Mouse (Mus musculus): ENCODE measurements around the gene Xylb. TPM values are rescaled to one million over a fixed set of nuclear protein-coding genes. Genes with fewer than 3 reads are reported as not detected.

The Xylb gene
- 5.5 and 7.7 TPM in 2 replicates for polyA plus RNA-seq (2015; fragmentation: Nextera tagmentation; extraction: Ambion mirVana)

DNA sequence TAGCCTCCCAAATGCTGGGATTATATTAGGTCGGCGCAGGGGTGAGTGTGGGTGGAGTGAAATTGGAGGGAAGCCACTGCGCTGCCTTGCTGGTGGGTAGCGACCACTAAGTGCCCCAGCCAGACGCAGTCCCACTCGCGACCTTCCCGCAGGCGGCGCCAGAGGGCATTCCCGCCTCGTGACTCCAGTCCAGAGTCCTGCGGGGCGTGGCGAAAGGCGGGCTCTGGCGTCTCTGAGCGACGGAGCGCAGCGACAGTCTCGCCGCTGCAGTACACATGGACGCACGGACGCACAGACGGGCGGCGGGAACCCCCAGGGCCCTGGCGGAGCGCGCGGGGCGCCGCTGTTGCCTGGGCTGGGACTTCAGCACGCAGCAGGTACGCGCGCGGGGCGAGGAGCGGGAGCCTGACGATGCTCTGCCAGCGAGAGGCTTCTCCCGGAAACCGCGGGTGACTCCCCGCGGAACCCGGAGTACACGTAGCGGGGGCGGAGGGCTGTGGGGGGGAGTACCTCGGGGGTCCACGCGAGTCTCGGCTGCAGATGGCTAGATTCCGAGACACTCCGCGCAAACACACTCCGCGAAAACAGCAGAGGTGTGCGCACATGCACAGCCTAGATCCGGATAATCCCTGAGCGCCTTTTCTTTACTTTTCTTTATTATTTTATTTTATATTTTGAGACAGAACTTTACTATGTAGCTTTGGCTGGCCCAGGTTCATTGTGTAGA is at the start of gene Xylb:
Gene Xylb (plus strand): TSS at position 51 of the 727 bp plus-strand sequence.
- WGBS, result 2% methylated on average over 65 of the region's 65 CpGs
- H3K4me3 ChIP-seq (replicated peaks), result peak within 1 kb of the TSS; percentile 73
- H3K4me1 ChIP-seq, result peaks cover 7% of the 10 kb centered on the region; the same call in 1 of the 2 replicates
- ATAC-seq (ENCODE audit: insufficient number of reproducible peaks, low FRiP score, low TSS enrichment, low read depth), result peak; percentile 79
- peak within 1 kb of the TSS; percentile 92 for H3K4me2 ChIP-seq (replicated peaks)
- no peaks in the 10 kb centered on the region for H3K27me3 ChIP-seq
- no peak within 1 kb of the TSS; the same call in 1 of the 2 replicates for H3K27ac ChIP-seq (replicated peaks)
- H3K36me3 ChIP-seq, result no peaks in the 10 kb centered on the region
- no peaks in the 10 kb centered on the region for H3K9me3 ChIP-seq (replicated peaks)
- H3K9ac ChIP-seq, result peak within 1 kb of the TSS; percentile 62

DNA sequence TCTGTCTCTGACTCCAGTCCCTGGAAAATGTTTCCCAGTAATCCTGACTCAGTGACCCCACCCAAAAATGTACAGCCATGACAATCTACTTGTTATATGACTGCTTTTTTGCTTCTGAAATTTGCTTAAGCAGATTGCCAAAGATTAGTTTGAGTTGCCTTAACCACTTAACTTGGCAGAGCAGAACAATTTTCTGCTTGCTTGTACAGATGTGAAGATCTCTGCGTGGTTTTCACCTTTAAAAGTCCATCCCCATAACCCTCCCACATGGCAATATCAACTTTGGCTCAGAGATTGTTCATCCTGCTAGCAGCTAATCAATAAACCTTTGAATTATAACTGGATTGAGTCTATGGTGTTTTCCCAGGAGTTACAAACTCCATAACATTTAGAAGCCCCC is 48.1 kb upstream of the Xylb start:
- no peak for ATAC-seq (ENCODE audit: insufficient number of reproducible peaks, low FRiP score, low TSS enrichment, low read depth)
- no peak overlapping the region for H3K4me2 ChIP-seq (replicated peaks)

DNA sequence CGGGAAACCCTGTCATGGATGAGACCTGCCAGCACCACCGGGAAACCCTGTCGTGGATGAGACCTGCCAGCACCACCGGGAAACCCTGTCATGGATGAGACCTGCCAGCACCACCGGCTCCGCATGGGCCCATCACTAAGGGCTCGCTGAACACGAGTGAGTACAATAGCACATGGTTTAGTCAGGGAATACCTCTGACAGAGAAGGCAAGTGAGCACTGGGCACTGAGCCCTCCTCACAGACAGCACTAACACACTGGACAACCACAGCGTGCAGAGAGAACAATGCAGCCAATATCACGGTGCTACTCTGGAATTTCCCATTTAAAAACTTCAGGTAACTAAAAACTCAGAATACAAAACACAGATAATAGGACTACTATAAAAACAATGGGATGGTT is 44.1 kb upstream of the Xylb start:
- H3K27ac ChIP-seq (replicated peaks), result no peak overlapping the region
- no peak for ATAC-seq (ENCODE audit: insufficient number of reproducible peaks, low FRiP score, low TSS enrichment, low read depth)
- H3K36me3 ChIP-seq, result no peaks in the 10 kb centered on the region

More for the DNA sequence above, 48.1 kb upstream of the Xylb start:
- no peaks in the 10 kb centered on the region for H3K4me1 ChIP-seq
- no peaks in the 10 kb centered on the region for H3K27me3 ChIP-seq
- 93% methylated on average over 1 of the region's 1 CpGs for WGBS
- H3K9me3 ChIP-seq (replicated peaks), result no peaks in the 10 kb centered on the region
- no peaks in the 10 kb centered on the region for H3K36me3 ChIP-seq
- no peak overlapping the region for H3K27ac ChIP-seq (replicated peaks)
- no peak overlapping the region for H3K4me3 ChIP-seq (replicated peaks)
- H3K9ac ChIP-seq, result no peak overlapping the region

DNA sequence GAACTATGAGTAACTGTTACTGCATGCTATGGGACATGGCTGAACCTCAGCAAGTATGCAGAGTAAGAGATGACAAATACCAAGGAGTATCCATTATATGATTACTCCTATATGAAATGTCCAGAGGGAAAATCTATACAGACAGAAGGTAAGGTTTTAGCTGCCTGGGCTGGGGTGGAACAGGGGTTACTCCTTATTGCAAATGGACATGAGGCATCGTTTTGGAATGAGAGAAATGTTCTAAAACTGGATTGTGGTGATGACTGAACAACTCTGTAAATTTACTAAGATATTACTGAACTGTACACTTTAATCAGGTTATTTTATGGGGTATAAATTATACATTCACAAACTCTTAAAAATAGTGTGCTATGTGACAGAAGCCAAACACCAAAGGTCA is 38.3 kb upstream of the Xylb start:
- 86% methylated on average over 1 of the region's 1 CpGs for WGBS
- Histone ChIP-seq H3K4me1 (peaks cover 14% of the 10 kb centered on the region), H3K4me2 (replicated peaks) (no peak overlapping the region), H3K9me3 (replicated peaks) (no peaks in the 10 kb centered on the region), H3K4me3 (replicated peaks) (no peak overlapping the region), H3K36me3 (no peaks in the 10 kb centered on the region), H3K9ac (no peak overlapping the region), H3K27me3 (no peaks in the 10 kb centered on the region), H3K27ac (replicated peaks) (no peak overlapping the region)
- no peak for ATAC-seq (ENCODE audit: insufficient number of reproducible peaks, low FRiP score, low TSS enrichment, low read depth)

More for the DNA sequence above, 44.1 kb upstream of the Xylb start:
- H3K9ac ChIP-seq, result no peak overlapping the region
- H3K4me1 ChIP-seq, result no peaks in the 10 kb centered on the region
- H3K4me3 ChIP-seq (replicated peaks), result no peak overlapping the region
- H3K4me2 ChIP-seq (replicated peaks), result no peak overlapping the region
- no peaks in the 10 kb centered on the region for H3K27me3 ChIP-seq
- no peaks in the 10 kb centered on the region for H3K9me3 ChIP-seq (replicated peaks)
- WGBS, result 92% methylated on average over 10 of the region's 10 CpGs

DNA sequence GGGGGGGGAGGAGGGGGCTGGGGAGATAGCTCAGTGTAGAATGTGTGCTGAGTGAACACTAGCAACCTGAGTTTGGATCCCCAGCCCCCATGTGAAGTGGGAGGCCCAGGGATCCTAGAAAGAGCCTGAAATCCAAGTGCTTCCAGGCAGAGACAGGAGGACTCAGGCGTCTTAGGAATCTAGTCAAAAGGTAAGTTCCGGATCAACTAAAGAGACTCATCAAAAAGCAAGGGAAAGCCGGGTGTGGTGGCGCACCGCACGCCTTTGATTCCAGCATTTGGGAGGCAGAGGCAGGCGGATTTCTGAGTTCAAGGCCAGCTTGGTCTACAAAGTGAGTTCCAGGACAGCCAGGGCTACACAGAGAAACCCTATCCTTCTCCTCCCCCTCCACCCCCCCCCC is 36.7 kb upstream of the Xylb start:
- ATAC-seq (ENCODE audit: insufficient number of reproducible peaks, low FRiP score, low TSS enrichment, low read depth), result no peak
- 86% methylated on average over 7 of the region's 7 CpGs for WGBS
- no peak overlapping the region for H3K4me3 ChIP-seq (replicated peaks)
- H3K36me3 ChIP-seq, result no peaks in the 10 kb centered on the region
- no peaks in the 10 kb centered on the region for H3K9me3 ChIP-seq (replicated peaks)
- H3K27ac ChIP-seq (replicated peaks), result no peak overlapping the region
- peaks cover 14% of the 10 kb centered on the region for H3K4me1 ChIP-seq
- peak overlapping the region; percentile 98; the same call in 1 of the 2 replicates for H3K4me2 ChIP-seq (replicated peaks)
- H3K9ac ChIP-seq, result no peak overlapping the region
- H3K27me3 ChIP-seq, result no peaks in the 10 kb centered on the region

DNA sequence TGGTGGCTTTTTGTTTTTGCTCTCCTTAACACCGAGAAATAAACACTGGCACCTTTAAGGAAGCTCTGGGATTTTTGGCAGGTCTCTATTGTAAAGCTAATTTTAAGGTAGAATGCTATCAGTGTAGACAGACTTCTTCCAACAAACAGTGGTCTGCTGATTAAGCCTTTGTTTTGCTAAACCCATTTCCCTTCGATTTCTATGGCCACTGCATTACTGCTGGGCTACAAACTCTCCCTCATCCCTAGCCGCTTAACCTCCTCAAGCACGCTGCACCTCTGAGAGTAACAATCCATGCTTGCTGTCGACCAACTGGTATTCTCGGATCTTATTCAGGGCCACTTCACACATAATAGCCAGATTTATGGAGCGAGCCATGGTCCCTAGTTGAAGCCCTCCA is 36.2 kb upstream of the Xylb start:
- Histone ChIP-seq H3K27me3 (no peaks in the 10 kb centered on the region), H3K4me3 (replicated peaks) (peak overlapping the region; percentile 94), H3K27ac (replicated peaks) (no peak overlapping the region), H3K4me1 (peaks cover 14% of the 10 kb centered on the region), H3K36me3 (no peaks in the 10 kb centered on the region), H3K4me2 (replicated peaks) (peak overlapping the region; percentile 98), H3K9ac (peak overlapping the region; percentile 79; the same call in 1 of the 2 replicates), H3K9me3 (replicated peaks) (no peaks in the 10 kb centered on the region)
- ATAC-seq (ENCODE audit: insufficient number of reproducible peaks, low FRiP score, low TSS enrichment, low read depth), result no peak
- whole genome bisulfite sequencing, result 13% methylated on average over 7 of the region's 7 CpGs

DNA sequence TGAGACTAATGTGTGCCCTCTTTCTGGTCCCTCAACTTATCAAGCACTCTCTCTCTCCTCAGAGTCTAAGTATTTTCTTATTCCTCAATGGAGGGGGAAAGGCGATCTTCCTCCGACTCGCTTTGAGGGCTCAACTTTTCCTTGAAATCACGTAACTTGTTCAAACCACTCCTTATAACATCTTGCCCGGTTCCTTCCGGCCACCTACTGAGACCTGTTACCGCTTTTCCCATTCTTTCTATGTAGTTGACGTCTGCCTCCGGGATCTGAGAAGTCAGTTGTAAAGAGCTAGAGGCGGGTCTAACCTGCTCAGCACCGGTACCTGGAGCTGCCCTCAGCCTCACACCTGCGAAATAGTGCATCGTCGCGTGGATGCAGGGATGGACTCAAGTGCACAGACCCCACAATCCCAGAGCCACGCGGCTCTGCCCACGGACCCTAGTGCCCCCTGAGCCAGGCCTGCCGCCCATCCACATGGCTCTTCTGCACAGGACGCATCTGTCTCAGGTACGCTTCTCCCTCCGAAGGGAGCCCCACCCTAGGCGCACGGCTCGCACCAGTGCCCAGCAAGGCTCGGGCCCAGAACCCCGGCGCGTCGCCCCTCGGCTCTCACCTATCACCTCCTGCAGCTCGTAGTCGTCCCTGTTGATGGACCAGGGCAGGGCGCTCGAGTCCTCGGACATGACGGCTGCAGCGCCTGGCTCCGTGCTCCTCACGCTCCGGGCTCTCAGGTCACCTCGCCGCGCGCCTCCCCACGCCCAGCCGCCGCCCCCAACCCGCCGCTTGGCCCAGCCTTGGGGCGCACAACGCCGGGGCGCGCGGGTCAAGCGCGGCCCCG is 35.6 kb upstream of the Xylb start:
- peaks cover 14% of the 10 kb centered on the region for H3K4me1 ChIP-seq
- under 1% methylated on average over 58 of the region's 59 CpGs for WGBS
- no peaks in the 10 kb centered on the region for H3K27me3 ChIP-seq
- peak overlapping the region; percentile 94 for H3K4me3 ChIP-seq (replicated peaks)
- peak overlapping the region; percentile 79 for H3K9ac ChIP-seq
- peak; percentile 18 for ATAC-seq (ENCODE audit: insufficient number of reproducible peaks, low FRiP score, low TSS enrichment, low read depth)
- peak overlapping the region; percentile 98 for H3K4me2 ChIP-seq (replicated peaks)
- peak overlapping the region; percentile 94 for H3K27ac ChIP-seq (replicated peaks)
- H3K36me3 ChIP-seq, result no peaks in the 10 kb centered on the region
- H3K9me3 ChIP-seq (replicated peaks), result no peaks in the 10 kb centered on the region

DNA sequence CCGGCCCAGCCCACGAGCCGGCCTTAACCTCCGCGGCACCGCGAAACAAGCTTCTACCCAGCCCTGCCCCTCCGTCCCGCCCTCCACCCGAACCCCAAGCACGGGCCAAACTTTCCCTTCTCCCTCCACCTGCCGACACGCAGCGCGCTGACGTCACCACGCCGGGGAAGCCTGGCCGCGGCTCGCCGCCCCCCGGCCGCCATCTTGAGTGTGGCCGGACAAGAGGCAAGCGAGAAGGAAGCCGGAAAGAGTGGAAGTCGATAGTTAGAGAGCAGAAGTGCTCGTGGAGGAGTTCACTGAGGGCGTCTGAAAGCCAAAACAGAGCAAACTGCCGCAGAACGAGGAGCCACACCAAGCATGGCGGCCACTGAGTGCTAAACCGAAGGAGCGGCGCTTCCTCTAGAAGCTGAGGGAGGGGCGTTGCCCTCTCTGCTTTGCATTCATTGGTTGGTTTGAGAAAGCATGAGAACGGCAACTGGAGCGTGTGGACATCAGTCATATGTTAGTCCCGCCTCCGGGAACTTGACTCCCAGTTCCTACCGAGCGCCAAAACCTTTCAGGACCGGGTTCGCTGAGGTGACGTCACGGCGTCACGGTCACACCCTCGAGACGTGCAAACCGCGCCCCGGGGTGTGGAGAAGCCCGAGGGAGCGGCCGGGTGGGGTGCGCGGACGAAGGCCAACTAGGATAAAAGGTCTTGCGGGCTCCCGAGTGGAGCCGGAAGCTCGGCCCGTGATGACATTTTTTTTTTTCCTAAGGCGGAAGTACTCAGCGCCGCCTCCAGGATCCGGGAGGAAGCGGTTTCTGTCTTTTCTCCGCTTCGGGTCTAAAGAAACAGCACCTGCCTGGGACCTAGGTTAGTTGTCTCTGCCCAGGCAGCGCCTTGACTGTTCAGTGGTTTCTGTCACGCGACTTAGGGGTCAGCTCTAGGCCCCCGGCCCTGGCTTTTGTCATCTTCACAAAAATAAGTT is 34.6 kb upstream of the Xylb start, which contains the start of gene Oxsr1:
Gene Oxsr1 (minus strand): TSS at position 139 of the 971 bp plus-strand sequence.
- Histone ChIP-seq H3K36me3 (no peaks in the 10 kb centered on the region), H3K9me3 (replicated peaks) (no peaks in the 10 kb centered on the region), H3K27me3 (no peaks in the 10 kb centered on the region), H3K4me3 (replicated peaks) (peak within 1 kb of the TSS; percentile 94), H3K4me2 (replicated peaks) (peak within 1 kb of the TSS; percentile 98), H3K9ac (peak within 1 kb of the TSS; percentile 79), H3K27ac (replicated peaks) (peak within 1 kb of the TSS; percentile 94), H3K4me1 (peaks cover 14% of the 10 kb centered on the region)
- under 1% methylated on average over 76 of the region's 76 CpGs for WGBS
- peak; percentile 98 for ATAC-seq (ENCODE audit: insufficient number of reproducible peaks, low FRiP score, low TSS enrichment, low read depth)

DNA sequence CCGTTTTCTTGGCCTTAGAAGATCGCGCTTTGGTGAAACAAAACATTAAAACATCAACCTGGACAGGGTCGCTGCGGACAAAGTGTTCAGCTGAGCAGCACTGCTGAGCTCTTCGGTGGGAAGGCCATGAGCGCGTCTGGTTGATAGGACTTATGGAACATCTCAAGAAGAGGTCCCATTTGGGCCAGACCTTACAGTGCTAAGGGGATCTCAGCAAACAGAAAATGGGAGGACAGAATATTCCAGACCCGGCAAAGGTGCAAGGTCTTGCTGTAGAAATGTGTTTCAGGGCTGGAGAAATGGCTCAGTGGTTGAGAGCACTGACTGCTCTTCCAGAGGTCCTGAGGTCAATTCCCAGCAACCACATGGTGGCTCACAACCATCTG is 33.9 kb upstream of the Xylb start:
- H3K36me3 ChIP-seq, result no peaks in the 10 kb centered on the region
- 6% methylated on average over 9 of the region's 9 CpGs for WGBS
- H3K4me2 ChIP-seq (replicated peaks), result peak overlapping the region; percentile 98
- no peaks in the 10 kb centered on the region for H3K27me3 ChIP-seq
- H3K27ac ChIP-seq (replicated peaks), result peak overlapping the region; percentile 94
- H3K9ac ChIP-seq, result peak overlapping the region; percentile 41; the same call in 1 of the 2 replicates
- no peak for ATAC-seq (ENCODE audit: insufficient number of reproducible peaks, low FRiP score, low TSS enrichment, low read depth)
- no peaks in the 10 kb centered on the region for H3K9me3 ChIP-seq (replicated peaks)
- peak overlapping the region; percentile 94 for H3K4me3 ChIP-seq (replicated peaks)
- H3K4me1 ChIP-seq, result peaks cover 14% of the 10 kb centered on the region

DNA sequence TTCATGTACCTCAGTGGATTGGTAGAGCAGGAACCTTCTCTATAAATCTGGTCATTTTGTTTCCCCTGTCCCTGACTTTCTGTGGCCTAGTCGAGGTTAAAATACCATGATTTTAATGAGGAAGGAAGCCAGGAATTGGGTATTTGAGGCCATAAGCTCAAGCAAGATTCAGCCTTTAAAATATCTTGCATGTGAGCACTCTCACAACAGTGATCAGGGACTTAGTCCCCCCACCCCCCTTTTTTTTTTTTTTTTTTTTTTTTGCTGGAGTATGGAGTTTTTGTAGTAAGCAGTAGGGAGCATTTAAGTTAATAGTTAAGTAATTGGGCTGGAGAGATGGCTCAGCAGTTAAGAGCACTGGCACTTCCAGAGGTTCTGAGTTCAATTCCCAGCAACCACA is 33.1 kb upstream of the Xylb start:
- WGBS, result 64% methylated on average over 1 of the region's 1 CpGs
- Histone ChIP-seq H3K9me3 (replicated peaks) (no peaks in the 10 kb centered on the region), H3K9ac (no peak overlapping the region), H3K27ac (replicated peaks) (no peak overlapping the region), H3K4me2 (replicated peaks) (no peak overlapping the region), H3K36me3 (no peaks in the 10 kb centered on the region), H3K27me3 (no peaks in the 10 kb centered on the region), H3K4me3 (replicated peaks) (no peak overlapping the region), H3K4me1 (peaks cover 14% of the 10 kb centered on the region)
- no peak for ATAC-seq (ENCODE audit: insufficient number of reproducible peaks, low FRiP score, low TSS enrichment, low read depth)
